Mouse (Mus musculus): Measurements from ENCODE around the gene Gm14085.

The Gm14085 gene

GRCm38 (mm10) chr2:122558317-122558716 lies 73.6 kb downstream of the Gm14085 start:
- no peak for DNase-seq (ENCODE audit: low read depth, low spot score)

DNA sequence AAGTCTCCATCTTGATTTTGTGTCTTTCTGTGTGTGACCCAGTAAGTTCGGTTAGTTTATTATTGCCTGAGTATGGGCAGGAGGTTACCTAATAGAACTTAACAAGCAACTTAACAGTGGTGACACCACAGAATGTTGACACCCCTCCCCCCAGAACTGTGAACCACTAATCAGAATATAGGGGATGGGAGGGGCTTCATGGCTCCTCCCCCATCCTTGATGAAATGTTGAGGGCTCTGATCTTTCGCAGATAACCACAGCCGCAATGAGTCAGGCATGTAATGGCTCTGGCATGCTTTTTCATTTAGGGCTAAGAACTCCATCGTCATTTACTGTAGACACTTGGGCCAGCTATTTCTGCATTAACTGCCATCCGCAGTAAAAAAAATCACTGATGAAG lies 76.5 kb downstream of the Gm14085 start:
- DNase-seq (ENCODE audit: low read depth, low spot score) = no peak

GRCm38 (mm10) chr2:122562251-122562650 lies 77.5 kb downstream of the Gm14085 start:
- no peak for DNase-seq (ENCODE audit: low read depth, low spot score)

DNA sequence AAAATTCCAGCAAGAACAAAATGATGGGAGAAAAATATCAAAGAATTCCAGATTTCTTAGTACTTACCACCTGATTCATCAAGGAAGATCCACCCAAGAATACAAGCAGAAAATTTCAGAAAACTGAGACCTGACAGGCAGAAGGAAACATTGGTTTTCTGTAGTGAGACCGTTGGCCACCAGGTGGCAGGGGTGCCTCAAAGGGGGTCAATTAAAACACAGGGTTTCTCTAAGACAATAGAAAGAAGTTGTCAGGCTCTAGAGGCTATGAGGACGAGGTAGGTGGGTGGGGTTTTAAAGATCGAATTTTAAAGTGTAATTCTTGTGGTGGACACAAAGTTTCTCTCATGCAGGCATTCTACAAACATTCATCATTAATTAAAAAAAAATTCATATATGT lies 84.7 kb downstream of the Gm14085 start:
- DNase-seq (ENCODE audit: low read depth, low spot score) = peak; percentile 37

- no peak for DNase-seq (ENCODE audit: low read depth, low spot score)
Observed at GRCm38 (mm10) chr2:122570430-122570829, 85.7 kb downstream of the Gm14085 start.

- DNase-seq (ENCODE audit: low read depth, low spot score) = no peak
Observed at GRCm38 (mm10) chr2:122571326-122571725, 86.6 kb downstream of the Gm14085 start.

GRCm38 (mm10) chr2:122572438-122572837 lies 87.7 kb downstream of the Gm14085 start:
- DNase-seq (ENCODE audit: low read depth, low spot score) = no peak

DNA sequence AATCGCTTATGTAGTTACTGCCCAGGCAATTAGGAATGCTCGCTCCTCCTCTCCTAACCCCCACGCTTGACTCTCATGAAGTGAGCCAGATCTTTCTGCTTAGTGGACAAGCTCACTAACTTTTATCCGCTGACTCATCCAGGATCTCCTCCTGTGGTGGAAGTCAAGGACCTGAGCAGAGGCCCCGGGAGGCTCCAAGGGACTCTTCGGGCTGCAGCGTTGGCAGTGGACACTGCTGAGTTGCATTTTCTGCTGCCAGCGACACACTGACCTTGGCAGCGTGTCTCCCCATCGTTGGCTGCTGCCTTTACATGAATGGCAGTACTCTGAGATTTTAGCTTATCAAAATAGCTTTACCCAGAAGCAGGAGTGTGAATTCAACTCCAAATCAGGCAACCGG lies 90.7 kb downstream of the Gm14085 start:
- no peak for DNase-seq (ENCODE audit: low read depth, low spot score)

- no peak for DNase-seq (ENCODE audit: low read depth, low spot score)
Observed at GRCm38 (mm10) chr2:122576295-122576694, 91.6 kb downstream of the Gm14085 start.

- DNase-seq (ENCODE audit: low read depth, low spot score) = no peak
Observed at GRCm38 (mm10) chr2:122577316-122577715, 92.6 kb downstream of the Gm14085 start.
